Mouse (Mus musculus) testis, adult 2 months (tissue): Measurements from ENCODE around the gene Styx. TPM values are rescaled to one million over a fixed set of nuclear protein-coding genes. Genes with fewer than 3 reads are reported as not detected.

Source experiments
- H3K27ac ChIP-seq: fragments of 200-500 bp; 2 replicates; pipeline ENCODE4 v1.5.1; 2012; ENCODE audit warnings: low read depth, low read length; ENCODE audit not compliant: control insufficient read depth, insufficient read depth
- H3K27me3 ChIP-seq: fragments of 200-500 bp; 2 replicates; pipeline ENCODE4 v1.6.1; 2012; ENCODE audit warnings: mild to moderate bottlenecking, low read length, moderate library complexity; ENCODE audit not compliant: control insufficient read depth, insufficient read depth
- H3K36me3 ChIP-seq: fragments of 200-500 bp; 2 replicates; pipeline ENCODE4 v1.6.1; 2012; ENCODE audit warnings: mild to moderate bottlenecking, low read length; ENCODE audit not compliant: control insufficient read depth, insufficient read depth
- H3K4me1 ChIP-seq: fragments of 200-500 bp; 2 replicates; pipeline ENCODE4 v1.6.1; 2012; ENCODE audit warnings: low read length; ENCODE audit not compliant: control insufficient read depth, insufficient read depth
- H3K4me3 ChIP-seq: fragments of 200-500 bp; 2 replicates; pipeline ENCODE4 v1.5.1; 2012; ENCODE audit warnings: low read depth, mild to moderate bottlenecking, low read length, moderate library complexity, mixed read lengths; ENCODE audit not compliant: control insufficient read depth
- CTCF ChIP-seq: fragments of 200-500 bp; IDR thresholded peaks from 2 replicates; pipeline ENCODE4 v1.5.1; 2012; ENCODE audit warnings: low read depth, mild to moderate bottlenecking, inconsistent platforms, low read length, moderate library complexity; ENCODE audit not compliant: control insufficient read depth, insufficient read depth, insufficient replicate concordance
- POLR2A ChIP-seq: fragments of 200-500 bp; IDR thresholded peaks from 2 replicates; pipeline ENCODE4 v1.6.1; 2012; ENCODE audit warnings: low read depth, mild to moderate bottlenecking, inconsistent platforms, low read length, moderate library complexity; ENCODE audit not compliant: control insufficient read depth
- polyA plus RNA-seq: library from polyadenylated mRNA; depleted of rRNA; stranded (reverse); fragments of >200 nt; gene quantifications from 2 replicates; pipeline ENCODE4 v1.2.3, GENCODE M21; 2012

The Styx gene
- polyA plus RNA-seq, 1 experiment = 15.1 TPM

DNA sequence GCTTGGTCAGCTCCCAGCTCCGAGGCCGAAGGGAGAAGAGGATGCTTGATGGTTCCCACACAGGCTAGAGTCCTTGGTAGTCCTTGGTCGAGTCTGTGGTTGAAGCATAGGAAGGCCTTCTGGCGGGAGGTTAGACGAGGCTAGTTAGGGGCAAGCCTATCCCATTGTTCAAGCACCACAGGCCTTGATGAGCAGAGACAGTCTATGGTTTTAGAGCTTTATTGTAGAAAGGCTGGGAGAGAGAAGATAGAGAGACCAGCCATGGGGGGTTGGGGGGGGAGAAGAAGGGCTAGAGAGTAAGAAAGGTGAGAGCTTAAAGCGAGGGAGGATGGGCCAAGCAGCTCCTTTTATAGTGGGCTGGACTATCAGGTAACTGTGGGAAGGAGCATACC, 14.3 kb downstream of the Styx start:
- H3K4me3 ChIP-seq = no peak overlapping the region
- H3K27ac ChIP-seq = no peak overlapping the region
- TF ChIP-seq POLR2A = no peak
- TF ChIP-seq CTCF = no peak
- peaks cover 4% of the 10 kb centered on the region for H3K4me1 ChIP-seq
- H3K36me3 ChIP-seq = peaks cover 3% of the 10 kb centered on the region; the same call in 1 of the 2 replicates
- no peaks in the 10 kb centered on the region for H3K27me3 ChIP-seq

DNA sequence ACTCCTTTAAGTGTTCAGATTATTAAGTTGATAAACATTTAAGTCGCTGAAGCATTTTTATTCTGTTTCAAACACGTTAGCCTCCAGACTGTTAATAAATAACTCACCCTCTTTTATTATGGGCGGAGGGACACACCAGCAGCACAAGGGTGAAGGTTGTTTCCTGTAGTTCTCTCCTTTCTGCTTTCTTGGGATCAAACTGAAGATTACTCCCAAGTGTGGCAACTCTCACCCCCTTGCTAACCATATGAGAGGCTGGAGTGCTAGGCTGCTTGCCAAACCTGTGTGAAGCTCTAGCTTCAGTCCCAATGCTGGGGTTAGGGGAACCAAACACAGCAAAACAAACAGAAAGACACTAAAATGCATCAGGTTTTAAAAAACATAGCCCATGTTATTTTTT, 27.9 kb downstream of the Styx start:
- H3K36me3 ChIP-seq = no peaks in the 10 kb centered on the region

DNA sequence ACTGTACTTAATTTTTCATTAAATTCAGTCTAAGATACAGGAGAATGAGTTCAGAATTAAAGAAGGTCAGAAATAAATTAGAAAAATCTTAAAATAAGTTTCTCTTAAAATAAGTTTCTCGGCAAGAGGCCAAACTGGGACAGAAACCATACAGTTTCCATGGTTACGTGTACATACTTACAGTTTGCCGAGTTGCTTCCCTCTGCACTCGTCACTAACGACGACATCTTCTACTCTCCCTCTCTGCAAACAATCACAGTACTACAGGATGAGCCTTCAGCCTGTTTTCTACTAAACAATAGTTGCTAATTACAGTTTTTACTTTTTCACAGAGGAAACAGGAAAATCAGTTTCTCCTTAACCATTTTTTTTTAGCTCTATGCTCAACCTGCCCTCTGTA, 29.9 kb downstream of the Styx start:
- Histone ChIP-seq H3K36me3 (no peaks in the 10 kb centered on the region), H3K4me3 (no peak overlapping the region), H3K4me1 (no peaks in the 10 kb centered on the region), H3K27me3 (no peaks in the 10 kb centered on the region), H3K27ac (no peak overlapping the region)
- TF ChIP-seq CTCF (no peak), POLR2A (no peak)

More for the DNA sequence above, 27.9 kb downstream of the Styx start:
- Histone ChIP-seq H3K4me3 (no peak overlapping the region), H3K4me1 (no peaks in the 10 kb centered on the region), H3K27ac (no peak overlapping the region), H3K27me3 (no peaks in the 10 kb centered on the region)
- TF ChIP-seq POLR2A (no peak), CTCF (no peak)

DNA sequence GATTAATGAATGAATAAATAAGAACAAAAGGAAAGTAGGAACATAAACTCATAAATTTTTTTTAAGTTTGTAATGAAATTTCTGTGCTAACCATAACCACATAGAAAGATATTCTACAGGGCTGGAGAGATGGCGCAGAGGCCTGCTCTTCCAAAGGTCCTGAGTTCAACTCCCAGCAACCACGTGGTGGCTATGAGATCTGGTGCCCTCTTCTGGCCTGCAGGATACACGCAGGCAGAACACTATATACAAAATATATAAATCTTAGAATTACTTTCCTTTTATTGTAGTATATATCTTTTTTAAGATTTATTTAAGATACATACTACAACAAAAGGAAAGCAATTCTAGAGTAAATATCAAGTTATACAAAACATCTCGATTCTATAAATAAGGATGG, 32.0 kb downstream of the Styx start:
- H3K27me3 ChIP-seq = no peaks in the 10 kb centered on the region
- TF ChIP-seq CTCF (no peak), POLR2A (no peak)
- no peaks in the 10 kb centered on the region; the same call in 1 of the 2 replicates for H3K4me1 ChIP-seq
- H3K36me3 ChIP-seq = no peaks in the 10 kb centered on the region
- no peak overlapping the region for H3K4me3 ChIP-seq
- H3K27ac ChIP-seq = no peak overlapping the region

DNA sequence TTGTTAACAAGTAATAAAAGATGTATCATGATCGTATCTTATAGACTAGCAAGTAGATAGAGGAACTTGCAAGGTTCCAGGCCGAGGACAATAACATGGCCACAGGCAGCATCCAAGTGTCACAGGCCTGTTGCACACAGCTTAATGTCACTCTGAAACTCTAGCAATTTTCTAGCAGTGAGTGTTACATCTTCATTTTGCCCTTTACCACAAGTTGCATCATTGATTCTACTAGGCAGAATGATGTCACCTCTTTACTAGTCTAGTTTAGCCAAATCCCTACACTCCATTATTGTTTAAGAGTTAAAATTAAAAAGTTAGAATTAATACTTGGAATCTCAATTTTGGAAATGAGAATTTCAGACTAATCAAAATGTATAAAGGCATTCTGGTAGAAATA, 34.7 kb downstream of the Styx start:
- H3K27me3 ChIP-seq = no peaks in the 10 kb centered on the region
- TF ChIP-seq POLR2A = no peak
- no peak for TF ChIP-seq CTCF
- no peak overlapping the region for H3K27ac ChIP-seq
- H3K36me3 ChIP-seq = no peaks in the 10 kb centered on the region
- H3K4me3 ChIP-seq = no peak overlapping the region
- H3K4me1 ChIP-seq = no peaks in the 10 kb centered on the region; the same call in none of the 2 replicates

DNA sequence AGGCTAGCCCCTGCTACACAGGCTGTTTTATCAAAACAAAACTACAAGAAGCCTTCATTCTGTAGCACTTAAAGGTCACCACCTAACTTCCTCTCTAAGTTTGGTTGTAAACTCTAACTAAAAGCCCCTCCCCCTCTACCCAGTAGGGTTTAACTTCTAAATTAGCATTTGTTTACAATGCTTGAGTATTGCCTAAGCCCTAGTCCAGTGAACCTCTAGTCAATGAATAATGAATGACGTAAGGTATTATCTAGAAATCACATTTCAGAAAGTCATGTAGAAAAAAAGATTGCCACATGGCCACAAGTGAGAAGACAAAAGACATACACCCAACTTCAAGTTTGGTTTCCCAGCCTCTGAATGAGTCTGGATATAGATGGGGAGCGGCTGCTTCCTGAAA, 36.6 kb downstream of the Styx start:
- no peak overlapping the region; the same call in 1 of the 2 replicates for H3K4me3 ChIP-seq
- H3K27me3 ChIP-seq = no peaks in the 10 kb centered on the region
- TF ChIP-seq POLR2A (no peak), CTCF (no peak)
- no peak overlapping the region for H3K27ac ChIP-seq
- no peaks in the 10 kb centered on the region; the same call in none of the 2 replicates for H3K4me1 ChIP-seq
- H3K36me3 ChIP-seq = no peaks in the 10 kb centered on the region

DNA sequence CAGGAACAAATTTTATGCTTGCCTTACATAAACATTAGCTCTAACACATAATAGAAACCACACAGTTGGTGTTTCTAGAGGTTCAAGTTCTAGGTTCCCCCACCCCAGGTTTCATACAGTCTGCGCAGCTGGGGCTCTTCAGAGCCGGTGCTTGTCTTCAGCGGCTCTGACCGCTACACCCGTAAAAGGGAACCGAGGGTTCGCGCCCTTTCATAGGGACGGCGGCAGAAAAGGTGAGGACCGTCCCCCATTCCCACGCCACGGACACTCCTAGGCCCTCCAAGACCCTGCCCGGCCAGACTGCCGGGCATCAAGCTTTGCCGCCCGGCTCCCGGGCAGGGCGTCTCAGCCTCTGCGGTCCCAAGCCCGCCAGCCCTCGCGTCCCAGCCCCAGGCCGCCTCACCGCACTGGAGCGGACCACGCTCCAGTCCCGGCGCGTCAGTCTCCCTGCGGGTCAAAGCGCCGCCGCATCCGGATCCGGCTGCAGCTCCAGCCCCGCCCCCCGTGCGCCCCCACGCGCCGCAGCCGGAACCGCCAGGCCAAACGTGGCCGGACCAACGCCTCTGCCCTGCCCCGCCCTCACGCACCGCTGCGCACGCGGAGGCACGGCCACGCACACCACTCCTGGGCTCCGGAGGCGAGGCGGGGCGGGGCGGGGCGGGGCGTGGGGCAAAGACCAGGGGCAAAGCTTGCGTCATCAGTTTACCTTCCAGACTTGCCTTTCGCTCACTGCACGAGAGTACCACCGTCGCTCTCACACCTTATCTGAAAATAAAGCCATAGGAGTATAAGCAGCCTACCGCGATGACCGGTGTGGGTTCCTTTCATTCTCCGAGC, 37.7 kb downstream of the Styx start:
- TF ChIP-seq POLR2A (peak; percentile 68), CTCF (no peak)
- H3K4me3 ChIP-seq = peak overlapping the region; percentile 92
- peak overlapping the region; percentile 85 for H3K27ac ChIP-seq
- no peaks in the 10 kb centered on the region for H3K27me3 ChIP-seq
- H3K4me1 ChIP-seq = no peaks in the 10 kb centered on the region; the same call in none of the 2 replicates
- no peaks in the 10 kb centered on the region for H3K36me3 ChIP-seq
